Mouse (Mus musculus): ENCODE measurements at regions not wholly inside any gene's neighbourhood (a gene's known extent, or its start where the extent isn't known, plus 50 kb on each side); places are given as distances from the start of the nearest gene placed in this dataset.
A peak's percentile ranks its signal among the peaks of the same experiment; 100 is the strongest.

DNA sequence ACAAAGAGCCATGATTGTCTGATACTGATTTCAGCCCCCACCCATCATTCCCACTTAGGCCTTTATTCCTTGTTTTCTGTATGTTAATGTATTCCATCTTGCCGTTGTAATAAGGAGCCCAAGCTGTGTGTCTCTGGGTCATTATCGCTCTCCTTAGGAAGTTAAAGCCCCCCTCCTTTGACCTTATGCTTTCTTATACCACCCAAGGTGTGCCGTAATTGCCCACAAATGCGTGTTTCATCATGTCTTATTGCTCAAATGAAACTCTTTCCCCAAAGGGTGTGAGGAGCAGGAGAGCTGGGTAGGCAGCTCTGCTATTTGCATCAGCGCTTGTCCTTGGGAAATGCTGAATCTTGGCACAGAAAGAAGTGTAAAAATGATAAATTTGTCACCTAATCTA is 178.2 kb upstream of the Nrp1 start:
- no peak for DNase-seq

DNA sequence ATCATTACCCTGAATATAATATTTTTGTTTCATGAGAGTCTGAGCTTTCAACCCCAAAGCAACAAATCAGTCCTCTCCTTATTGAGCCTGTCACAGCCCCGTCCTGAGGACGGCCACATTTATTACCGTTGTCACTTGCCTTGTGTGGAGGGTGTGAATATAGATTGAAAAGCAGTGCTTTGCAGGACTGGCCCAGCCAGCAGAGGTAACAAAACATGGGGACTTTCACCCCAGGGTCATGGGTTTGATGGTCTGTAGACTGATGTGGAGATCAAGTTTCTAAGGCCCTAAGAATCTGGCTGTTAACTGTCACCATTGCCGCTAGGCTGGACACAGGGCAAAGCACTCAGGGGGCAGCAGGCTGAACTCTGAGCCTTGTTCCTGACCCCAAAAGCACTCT is 175.3 kb upstream of the Nrp1 start:
- no peak for DNase-seq

DNA sequence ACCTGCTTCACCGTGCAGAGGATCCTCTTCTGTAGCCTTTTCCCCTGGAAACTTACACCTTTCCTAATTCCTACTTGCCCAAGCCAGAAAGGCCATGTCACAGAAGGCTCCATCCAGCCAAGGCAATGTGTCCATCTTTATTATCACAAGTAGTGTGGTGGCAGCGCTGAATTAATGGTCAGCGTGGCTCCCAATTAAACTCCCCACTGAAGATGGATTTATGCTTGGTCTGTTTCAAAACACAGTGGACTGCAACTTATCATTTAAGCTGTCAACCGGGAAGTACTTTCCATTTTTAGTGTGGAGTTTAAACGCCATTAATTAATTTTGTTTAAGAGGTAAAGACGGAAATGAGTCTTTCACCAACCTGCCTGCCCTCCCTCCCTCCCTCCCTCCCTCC is 170.1 kb upstream of the Nrp1 start:
- DNase-seq, result no peak

DNA sequence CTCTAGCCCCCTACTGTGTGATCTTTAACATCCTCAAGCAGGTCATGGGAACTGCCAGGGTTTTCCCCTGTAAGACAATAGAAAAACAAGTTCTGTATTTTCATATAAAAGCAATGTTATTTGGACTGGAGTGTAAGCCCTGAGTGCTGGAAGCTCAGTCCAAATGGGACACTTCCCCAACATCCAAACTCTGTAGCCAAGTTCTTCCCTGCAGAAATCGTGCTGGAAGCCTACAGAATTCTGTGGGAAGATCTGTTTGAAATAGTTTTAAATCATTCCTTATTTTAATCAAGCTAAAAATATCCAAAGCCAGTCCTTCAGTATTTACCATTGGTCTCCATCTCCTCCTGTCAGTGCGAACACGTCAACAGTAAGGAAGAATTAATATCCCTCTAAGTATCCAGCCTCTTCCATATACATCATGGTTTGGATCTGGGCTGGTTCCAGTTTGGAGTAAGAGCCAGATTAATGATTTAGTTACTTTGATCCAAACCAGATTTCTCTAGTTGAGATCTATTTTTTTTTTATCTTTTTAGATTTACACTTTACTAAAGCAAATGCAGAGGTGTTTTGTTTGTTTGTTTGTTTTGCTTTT is 165.0 kb upstream of the Nrp1 start:
- no peak for DNase-seq

DNA sequence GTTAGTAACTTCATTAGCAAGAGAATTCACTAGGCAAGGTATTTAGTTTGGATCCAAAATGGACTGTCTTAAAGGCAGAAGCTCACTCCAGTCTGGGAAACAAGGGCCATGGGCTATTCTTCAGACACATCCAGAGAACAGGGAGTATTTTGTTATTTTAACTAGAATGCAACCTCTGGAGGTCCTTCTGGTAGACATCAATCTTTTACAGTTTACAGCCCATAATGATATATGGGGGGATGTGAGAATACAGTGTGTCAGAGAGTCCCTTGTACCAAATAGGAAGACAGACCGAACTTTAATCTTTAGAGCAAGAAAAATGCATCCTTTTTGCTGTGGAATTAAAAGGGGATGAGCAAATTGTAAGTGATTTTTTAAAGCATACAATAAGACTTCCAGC is 157.6 kb upstream of the Nrp1 start:
- DNase-seq, result no peak

DNA sequence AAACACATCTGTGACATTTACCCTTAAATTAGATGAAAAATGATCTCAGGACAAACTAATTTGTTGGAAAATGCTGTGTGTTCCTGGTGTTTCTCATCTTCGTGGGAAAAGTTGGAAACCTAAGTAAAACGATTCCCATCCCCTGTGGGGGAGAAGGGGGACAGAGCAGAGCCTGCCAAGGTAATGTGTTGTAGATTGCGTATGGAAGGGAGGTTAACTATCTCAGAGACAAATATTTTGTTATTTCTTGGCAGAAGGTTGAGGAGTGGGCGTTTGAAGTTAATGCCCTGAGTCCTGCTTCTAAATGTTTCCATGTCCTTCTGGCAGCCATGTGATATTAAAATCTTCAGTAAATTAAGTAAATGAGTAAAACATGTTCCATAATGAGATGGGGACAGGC is 156.8 kb upstream of the Nrp1 start:
- no peak for DNase-seq

DNA sequence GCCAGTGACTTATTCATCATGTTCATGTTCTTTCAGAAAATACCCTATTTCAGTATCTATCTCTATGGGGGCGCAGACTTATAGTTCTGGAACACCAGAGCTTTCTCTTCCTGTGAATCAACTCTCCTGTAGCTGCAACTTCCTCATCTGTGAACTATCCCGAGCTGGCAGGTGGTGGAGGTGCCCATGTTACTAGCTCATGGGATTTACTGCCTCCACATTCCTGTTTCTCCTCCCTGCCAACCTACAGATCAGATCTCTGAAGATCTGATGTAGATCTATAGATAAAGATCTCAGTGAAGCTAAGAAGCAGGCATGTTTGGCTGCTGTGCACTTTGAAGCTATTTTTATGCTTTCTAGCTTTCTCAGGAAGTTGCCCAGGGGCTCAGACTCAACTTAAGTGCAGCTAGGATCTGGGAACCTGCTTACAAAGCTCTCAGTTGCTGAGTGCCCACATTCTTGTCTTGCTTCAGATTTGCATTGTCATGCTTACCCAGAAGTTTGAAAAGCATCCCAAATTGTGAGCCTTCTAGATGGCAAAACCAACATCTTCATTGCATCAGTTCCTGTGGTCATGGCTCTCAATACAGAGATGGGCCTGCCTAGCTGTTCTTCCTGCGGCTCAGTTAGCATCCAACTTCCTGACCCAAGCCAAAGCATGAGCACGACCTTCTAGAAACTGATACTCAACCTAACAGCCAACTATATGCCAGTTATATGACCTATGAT is 156.1 kb upstream of the Nrp1 start:
- DNase-seq, result no peak

DNA sequence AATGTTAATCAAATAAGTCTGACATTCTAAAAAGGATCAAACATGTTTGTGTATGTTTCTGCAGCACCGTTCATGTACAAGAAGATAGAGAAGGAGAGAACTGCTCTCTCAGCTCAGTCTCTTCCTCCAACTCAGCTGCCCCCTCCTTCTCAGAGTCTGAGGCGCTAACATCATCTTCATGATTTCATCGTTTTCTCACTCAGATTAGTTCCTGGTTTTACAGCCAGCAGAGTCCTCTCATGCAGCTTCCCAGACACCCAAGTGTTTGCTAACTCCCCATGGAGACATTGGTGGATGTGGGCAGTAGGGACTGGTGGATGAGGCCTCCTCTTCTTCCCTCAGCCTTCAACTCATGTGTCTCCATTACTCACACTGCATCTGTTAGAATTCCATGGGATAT is 153.6 kb upstream of the Nrp1 start:
- no peak for DNase-seq

DNA sequence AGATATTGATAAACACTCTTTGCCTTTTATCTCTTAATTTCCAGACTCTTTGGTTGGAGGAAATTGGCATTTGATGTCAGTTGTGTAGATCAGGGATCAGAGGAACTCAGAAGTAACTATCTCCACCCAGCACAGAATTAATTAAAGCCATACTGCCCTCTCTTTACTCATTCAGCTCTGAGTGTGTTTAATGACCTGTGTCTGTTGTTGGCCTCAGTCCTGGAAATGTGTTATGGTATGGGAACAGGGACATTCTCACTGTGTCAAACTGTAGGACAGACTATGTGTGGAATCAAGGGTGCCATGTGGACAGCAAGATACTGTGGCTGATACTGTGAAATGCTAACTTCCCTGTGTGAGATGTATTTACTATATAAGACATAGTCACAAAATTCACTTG is 151.3 kb upstream of the Nrp1 start:
- DNase-seq, result no peak

DNA sequence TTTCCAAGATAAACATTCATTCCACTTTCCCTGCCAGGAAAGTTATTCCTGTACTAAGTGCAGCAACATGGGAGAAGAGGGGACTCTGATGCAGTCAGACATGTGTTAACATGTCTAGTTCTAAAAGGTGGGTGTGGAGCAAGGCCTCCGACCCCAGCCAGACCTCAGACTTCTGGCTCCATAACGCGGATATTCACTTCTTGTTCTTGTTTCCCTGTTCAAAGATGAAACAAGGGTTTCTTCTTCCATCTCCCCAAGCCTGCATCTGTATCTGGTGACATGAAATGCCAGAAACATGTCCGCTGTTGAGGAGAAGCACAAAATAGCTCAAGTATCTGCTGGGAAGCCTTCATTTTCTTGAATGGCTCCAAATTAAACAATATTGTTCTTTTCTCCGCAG is 147.6 kb upstream of the Nrp1 start:
- no peak for DNase-seq

DNA sequence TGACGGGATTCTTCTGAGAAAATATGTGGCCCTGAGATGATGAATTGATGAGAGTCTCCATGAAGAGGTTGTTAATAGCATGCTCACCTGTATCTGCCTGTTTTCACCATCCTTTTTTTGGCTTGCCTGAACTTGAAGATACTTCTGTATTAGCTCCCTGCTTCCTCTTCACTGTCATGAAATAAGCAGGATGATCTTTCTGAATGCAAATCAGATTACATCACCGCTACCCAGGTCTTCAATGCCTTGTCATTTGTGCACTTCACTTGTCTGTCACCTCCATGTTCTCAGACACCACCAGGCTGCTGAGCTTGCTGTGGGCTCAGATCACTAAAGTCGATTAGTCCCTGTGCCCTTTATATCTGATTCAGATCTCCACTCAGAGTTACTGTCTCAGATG is 146.2 kb upstream of the Nrp1 start:
- DNase-seq, result no peak

DNA sequence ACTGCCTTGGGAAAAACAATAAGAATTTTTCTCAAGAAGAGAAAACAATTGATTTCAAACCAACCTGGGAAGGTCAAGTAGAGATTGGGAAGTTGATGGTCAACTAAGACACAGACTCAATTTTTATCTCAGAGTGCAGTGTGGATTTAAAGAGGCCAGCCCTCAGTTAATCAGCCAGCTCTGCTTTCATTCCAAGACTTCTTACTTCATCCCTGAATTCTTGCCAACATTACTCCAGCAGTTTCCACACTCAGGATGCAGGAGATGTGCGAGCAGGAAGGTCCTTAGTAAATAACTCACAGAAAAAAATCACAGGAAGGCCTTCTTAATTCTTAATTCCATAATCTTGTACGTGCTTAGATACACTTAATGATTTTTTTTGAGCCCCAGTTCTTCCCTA is 144.1 kb upstream of the Nrp1 start:
- DNase-seq, result no peak

DNA sequence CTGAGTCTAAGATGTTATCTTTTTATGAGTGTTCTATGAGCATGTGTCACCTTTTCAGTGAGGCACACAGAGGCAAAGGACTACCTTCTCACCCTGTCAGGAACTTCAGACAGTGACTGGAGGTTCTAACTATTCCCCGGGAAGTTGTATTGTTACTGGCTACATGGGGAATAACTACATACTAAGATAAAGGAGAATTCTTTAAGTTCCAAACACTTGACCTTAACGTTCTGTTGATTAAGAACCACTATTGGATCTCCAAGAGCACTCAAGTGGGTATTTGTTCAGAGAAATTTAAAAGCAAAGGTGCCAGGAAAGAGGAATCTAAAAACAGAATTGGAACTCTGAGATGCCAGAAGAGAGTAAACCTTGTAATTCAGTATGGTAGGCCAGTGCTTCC is 139.5 kb upstream of the Nrp1 start:
- no peak for DNase-seq

DNA sequence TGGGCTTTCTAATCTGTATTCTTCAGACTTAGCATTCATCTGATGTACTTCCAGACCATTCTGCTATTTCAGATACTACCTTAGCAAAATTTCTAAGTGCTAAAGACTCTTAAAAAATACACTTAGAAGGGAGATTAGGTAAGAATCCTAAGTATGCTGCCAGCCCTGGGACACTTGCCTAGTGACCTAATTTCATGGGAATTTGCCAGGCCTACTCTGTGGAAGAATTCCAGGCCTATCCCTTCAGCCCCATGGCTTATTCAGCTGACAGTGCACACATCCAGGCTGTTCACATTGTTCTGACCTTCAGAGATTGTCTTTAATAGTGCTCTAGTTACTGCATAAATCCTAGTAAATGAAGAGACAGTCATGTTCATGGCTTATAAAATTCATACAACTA is 138.9 kb upstream of the Nrp1 start:
- DNase-seq, result peak; percentile 68

DNA sequence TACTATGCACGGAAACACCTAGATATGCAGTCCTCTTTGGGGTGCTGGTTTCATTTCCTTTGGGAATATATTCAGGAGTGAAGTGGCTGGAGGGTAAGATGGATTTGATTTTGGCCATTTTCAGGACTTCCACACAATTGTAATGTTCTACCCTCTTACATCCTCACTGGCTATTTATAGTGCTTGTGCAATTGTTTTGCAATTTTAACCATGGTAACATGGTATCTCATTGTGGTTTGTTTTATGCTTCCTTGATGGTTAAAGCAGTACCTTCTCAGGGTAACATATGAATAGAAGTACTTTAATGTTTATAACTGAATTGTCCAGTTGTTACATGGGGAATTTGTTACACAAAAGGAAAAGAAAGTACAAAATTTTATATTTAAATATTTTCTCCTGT is 135.3 kb upstream of the Nrp1 start:
- DNase-seq, result no peak

DNA sequence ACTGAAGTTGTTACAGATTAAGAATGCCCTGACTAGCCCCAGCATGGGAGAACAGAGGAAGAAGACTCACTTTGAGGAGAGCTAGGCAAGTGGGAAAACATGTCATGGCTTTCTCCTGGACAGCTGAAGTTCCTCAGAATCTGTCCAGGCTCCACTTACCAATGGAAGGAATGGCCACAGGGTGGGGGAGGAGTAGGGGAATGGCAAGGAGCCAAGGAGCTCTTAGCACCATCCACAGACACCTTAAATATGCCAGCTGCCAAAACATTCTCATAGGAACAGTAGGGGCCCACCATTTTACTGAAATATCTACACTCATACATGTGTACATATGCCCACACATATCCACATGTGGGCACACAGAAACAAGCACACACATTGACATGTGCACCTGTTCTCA is 134.9 kb upstream of the Nrp1 start:
- DNase-seq, result no peak

DNA sequence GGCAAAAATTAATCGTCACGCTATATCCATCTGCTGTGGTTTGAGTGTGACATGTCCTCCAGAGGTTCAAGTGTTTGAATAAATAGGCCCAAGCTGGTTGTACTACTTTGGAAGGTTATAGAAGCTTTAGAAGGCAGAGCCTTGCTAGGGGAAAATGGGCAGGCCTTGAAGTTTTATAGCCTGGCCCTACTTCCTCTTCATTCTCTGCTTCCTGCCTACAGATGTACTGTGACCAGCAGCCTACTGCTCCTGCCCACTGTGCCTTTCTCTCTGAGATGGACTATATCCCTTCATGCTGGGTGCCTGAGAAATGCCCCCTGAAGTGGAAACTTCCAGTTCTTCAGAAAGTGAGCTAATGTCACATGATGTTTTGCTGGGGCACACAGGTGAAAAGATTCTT is 133.3 kb upstream of the Nrp1 start:
- no peak for DNase-seq

DNA sequence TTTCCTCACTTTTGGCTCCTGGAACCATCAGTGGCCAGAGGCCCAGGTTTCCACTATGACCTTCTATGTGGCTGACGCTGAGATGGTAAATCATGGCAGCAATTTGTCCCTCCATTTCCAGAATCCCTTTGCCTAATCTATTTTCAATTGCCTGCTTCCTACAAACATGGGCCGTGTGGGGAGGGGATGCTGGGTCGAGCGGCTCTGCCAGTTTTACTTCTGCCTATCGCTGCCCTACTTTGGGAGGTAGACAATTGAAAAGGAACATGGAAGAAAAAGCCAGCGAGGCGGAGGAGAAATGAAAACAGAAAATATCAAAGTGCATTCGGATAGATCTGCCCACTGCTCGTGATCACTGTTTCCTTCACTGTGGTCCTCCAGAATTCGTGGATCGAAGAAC is 123.3 kb upstream of the Nrp1 start:
- DNase-seq, result no peak

DNA sequence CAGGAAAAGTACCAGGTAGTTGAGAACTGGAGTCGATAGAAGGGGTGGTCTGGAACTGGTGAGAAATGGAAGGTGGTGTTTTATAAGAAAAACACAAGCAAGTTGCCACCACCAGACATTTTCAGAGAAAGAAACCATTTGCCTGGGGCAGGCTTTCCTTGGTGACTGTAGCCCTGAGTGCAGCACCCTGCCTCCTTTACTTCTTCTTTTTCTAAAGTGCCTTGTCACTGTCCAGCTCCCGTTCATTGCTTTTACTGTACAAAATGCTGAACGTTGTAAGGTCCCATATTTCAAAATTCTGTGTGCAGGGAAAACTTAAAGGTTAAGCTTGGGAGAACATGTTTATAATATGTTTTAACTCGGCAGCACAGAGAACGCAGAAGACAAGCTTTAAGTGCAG is 122.9 kb upstream of the Nrp1 start:
- DNase-seq, result no peak

DNA sequence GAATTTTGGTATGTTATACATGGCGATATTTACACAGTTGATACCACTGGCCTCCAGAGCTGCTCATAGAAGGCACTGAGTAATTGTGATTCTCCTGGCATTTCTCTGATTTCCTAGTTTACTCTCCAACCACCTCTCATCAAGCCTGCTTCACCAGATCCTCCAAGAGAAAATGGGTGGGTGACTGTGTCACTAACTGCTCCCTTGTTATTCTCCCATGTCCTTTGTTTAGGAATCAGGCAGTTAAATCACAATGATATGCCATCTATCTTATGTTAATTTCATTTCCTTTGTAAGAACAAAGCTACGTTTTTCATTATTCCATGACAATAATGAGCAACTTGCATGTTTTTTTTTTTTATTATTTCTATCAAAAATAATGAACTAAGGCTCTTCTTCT is 122.3 kb upstream of the Nrp1 start:
- DNase-seq, result no peak

DNA sequence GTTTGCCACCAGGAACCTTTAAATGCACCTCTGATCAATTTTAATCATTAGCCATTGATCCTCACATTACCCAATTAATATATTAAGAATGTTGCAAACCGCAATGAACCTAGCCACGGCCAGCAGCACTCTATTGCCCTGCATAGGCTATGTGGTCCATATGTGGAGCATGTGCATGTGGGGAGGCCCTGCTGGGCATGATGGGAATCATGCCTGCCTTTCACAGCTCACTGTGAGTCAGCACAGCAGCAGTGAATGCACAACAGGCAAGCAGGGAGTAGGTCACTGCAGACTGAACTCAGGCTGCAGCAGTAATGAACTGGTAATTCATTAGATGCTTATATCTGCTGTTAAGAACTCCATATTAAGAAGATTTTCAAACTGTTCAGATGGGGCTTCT is 119.5 kb upstream of the Nrp1 start:
- no peak for DNase-seq

DNA sequence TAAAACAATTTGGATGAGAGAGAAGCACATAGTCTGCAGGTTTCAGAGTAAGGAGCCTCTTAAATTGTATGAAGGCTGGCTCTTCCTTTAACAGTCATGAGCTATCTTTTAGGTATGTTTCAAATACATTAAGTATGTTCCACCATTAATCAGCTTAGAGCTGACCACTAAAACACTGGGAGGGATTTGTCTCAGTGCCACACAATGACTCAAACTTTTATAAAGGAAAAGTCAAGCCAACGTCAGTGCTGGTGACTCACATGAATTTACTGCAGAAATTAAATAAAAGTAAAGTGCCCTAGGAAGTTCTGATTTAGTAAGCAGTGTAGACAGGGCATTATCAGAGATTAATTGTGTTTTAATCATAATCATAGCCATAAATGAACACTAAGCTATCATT is 118.6 kb upstream of the Nrp1 start:
- DNase-seq, result no peak

DNA sequence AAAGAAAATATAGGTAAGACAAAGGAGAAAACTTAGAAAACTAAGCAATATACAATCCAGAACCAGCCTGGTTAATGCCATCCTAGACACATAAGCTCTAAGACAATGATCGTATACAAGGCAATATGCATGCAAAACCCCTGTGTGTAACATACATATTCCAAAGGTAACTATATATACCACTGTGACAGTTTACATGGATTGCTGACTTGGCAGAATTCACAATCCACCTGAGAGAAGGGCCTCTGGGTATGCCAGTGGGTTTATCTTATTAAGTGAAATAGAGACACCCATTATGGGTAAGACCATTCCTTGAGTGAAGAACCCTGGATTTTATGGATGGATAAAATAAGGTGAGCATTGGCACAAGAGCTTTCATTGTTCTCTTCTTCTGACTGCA is 117.2 kb upstream of the Nrp1 start:
- DNase-seq, result no peak

DNA sequence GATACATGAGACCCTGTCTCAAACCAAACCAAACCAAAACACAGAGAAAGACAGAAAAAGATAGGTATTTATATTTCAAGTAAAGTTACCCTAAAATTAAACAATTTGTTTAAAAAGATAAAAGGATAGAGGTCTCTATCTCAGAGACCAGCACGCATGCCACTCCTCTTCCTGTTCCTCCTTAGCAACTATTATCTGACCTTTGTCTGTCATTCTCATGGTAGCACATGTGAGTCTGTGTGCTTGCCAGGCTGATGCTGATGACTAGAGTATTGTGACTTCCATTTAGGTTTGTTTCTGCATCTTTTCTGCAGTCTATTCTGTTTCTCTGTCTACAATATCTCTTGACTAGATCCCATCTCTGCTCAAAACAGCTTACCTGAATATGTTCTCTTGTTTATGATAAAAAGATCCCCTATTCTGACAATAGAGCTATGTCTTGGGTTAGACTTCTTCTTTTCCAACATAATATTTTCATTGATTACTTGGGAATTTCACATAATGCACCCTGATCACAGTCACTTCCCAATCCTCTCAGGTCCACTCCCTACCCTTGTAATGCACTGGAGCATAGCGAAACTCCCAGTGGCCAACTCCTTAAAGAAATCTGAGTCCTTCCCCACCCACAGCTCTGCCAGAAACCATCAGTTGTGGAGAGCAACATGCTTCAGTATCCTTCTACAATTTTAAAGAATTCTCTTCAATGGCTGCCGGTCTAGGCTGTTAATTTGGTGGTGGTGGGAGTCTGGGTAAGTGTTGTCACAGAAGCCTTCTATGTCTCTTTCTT is 115.7 kb upstream of the Nrp1 start:
- DNase-seq, result no peak

DNA sequence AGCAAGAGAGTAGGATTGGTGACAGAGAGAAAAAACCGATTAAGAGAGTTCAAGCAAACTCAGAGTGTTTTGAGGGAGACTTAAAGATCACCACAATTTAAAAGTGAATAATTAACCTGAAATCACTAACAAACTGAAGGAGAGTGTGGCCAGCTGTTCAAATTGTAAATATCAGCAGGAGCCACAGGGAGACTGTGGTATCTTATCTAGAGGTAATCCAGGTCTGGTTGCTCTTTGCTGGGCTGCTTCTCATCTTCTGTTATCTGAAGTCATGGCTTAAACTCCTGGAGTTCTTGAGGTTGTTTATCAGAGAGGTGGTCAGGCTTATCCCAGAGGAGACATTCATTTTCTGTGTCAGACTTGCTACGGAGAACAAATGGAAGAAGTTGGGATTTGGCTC is 106.7 kb upstream of the Nrp1 start:
- no peak for DNase-seq

Measured in cerebellum, adult 8-10 months (tissue).